Mouse (Mus musculus) liver, postnatal 0 days (tissue): Measurements from ENCODE around the gene Ppp2r5d. TPM values are rescaled to one million over a fixed set of nuclear protein-coding genes. Genes with fewer than 3 reads are reported as not detected.

Source experiments
- ATAC-seq: fragments of 200-750 bp; cut with Nextera tagmentation; 2 replicates; pipeline ENCODE4 v1.8.0; 2017; ENCODE audit warnings: mild to moderate bottlenecking, moderate library complexity
- DNase-seq: peaks from one replicate; pipeline ENCODE4 v3.0.0-alpha.2; 2016
- H3K27ac ChIP-seq: fragments of 300-500 bp; sonication (generic); 2 replicates; pipeline ENCODE4 v1.5.1; 2014; ENCODE audit warnings: antibody characterized with exemption, moderate library complexity, mild to moderate bottlenecking, low read depth
- H3K27me3 ChIP-seq: fragments of 300-500 bp; sonication (generic); 2 replicates; pipeline ENCODE4 v1.6.1; 2014; ENCODE audit warnings: low read length, control low read depth, mixed read lengths; ENCODE audit not compliant: insufficient read depth
- H3K36me3 ChIP-seq: fragments of 300-500 bp; sonication (generic); replicated peaks from 2 replicates; pipeline ENCODE4 v1.6.1; 2014; ENCODE audit warnings: mild to moderate bottlenecking, control low read depth, low read length, moderate library complexity, mixed read lengths; ENCODE audit not compliant: insufficient read depth
- H3K4me1 ChIP-seq: fragments of 300-500 bp; sonication (generic); 2 replicates; pipeline ENCODE4 v1.6.1; 2014; ENCODE audit warnings: antibody characterized with exemption, mild to moderate bottlenecking, control low read depth; ENCODE audit not compliant: insufficient read depth
- H3K4me2 ChIP-seq: fragments of 300-500 bp; sonication (generic); 2 replicates; pipeline ENCODE4 v1.6.1; 2014; ENCODE audit warnings: low read depth, mild to moderate bottlenecking, low read length, moderate library complexity, mixed read lengths
- H3K4me3 ChIP-seq: fragments of 300-500 bp; sonication (generic); 2 replicates; pipeline ENCODE4 v1.5.1; 2014; ENCODE audit warnings: low read depth, low read length
- H3K9ac ChIP-seq: fragments of 300-500 bp; sonication (generic); replicated peaks from 2 replicates; pipeline ENCODE4 v1.6.1; 2014; ENCODE audit warnings: mild to moderate bottlenecking, moderate library complexity
- H3K9me3 ChIP-seq: fragments of 300-500 bp; sonication (generic); 2 replicates; pipeline ENCODE4 v1.6.1; 2016; ENCODE audit warnings: mild to moderate bottlenecking, control low read depth, low read length, mixed read lengths
- CTCF ChIP-seq: sonication (generic); IDR thresholded peaks from 2 replicates; pipeline ENCODE4 v1.5.1; 2016; ENCODE audit warnings: antibody characterized with exemption, low read depth
- EP300 ChIP-seq: IDR thresholded peaks from 2 replicates; pipeline ENCODE4 v1.6.1; 2016; ENCODE audit warnings: antibody characterized with exemption, low read depth, mild to moderate bottlenecking
- WGBS: fragments of 180-500 bp; shearing (Covaris S2); extraction: QIAGEN DNeasy Blood & Tissue Kit; methylation state at CpG from one replicate; pipeline ENCODE4 v1.1.7; 2014; ENCODE audit not compliant: insufficient replicate concordance; 5-methylcytosine and 5-hydroxymethylcytosine counted together
- polyA plus RNA-seq: library from polyadenylated mRNA; unstranded; fragments of >200 nt; fragmentation: Nextera tagmentation; extraction: Ambion mirVana; gene quantifications from 2 replicates; pipeline ENCODE4 v1.2.1, GENCODE M21; 2015

The Ppp2r5d gene
- polyA plus RNA-seq, 1 experiment from 2014 or later: 12.5 TPM

GRCm38 (mm10) chr17:46735287-46735686 is 30.4 kb upstream of the Ppp2r5d start:
- H3K27ac ChIP-seq: peak overlapping the region; percentile 91
- DNase-seq (peak; percentile 66), ATAC-seq (peak; percentile 89)
- TF ChIP-seq CTCF (no peak), EP300 (peak; percentile 73)
- H3K4me1 ChIP-seq: peaks cover 8% of the 10 kb centered on the region; the same call in 1 of the 2 replicates
- no peak overlapping the region for H3K4me3 ChIP-seq
- peak overlapping the region; percentile 26; the same call in 1 of the 2 replicates for H3K9ac ChIP-seq
- H3K9me3 ChIP-seq: peaks cover 2% of the 10 kb centered on the region; the same call in 1 of the 2 replicates
- H3K36me3 ChIP-seq: 0 out of 2 replicates have a peak, but pooled peaks cover 2% of the 10 kb centered on the region
- no peaks in the 10 kb centered on the region for H3K27me3 ChIP-seq
- WGBS: 49% methylated on average over 7 of the region's 7 CpGs
- H3K4me2 ChIP-seq: no peak overlapping the region

GRCm38 (mm10) chr17:46734055-46734454 is 29.1 kb upstream of the Ppp2r5d start:
- Histone ChIP-seq H3K9ac (no peak overlapping the region), H3K36me3 (0 out of 2 replicates have a peak, but pooled peaks cover 2% of the 10 kb centered on the region), H3K4me2 (no peak overlapping the region), H3K4me1 (peaks cover 13% of the 10 kb centered on the region; the same call in 1 of the 2 replicates), H3K4me3 (no peak overlapping the region), H3K27ac (peak overlapping the region; percentile 91), H3K27me3 (no peaks in the 10 kb centered on the region), H3K9me3 (peaks cover 2% of the 10 kb centered on the region; the same call in 1 of the 2 replicates)
- WGBS: 72% methylated on average over 3 of the region's 3 CpGs
- ATAC-seq (peak; percentile 56), DNase-seq (peak; percentile 40)
- TF ChIP-seq EP300: peak; percentile 46; the same call in 1 of the 2 replicates
- no peak for TF ChIP-seq CTCF

- H3K4me2 ChIP-seq: peak within 1 kb of the TSS; percentile 64
- H3K9me3 ChIP-seq: no peaks in the 10 kb centered on the region
- H3K9ac ChIP-seq: peak within 1 kb of the TSS; percentile 79
- ATAC-seq (peak; percentile 86), DNase-seq (peak; percentile 85)
- H3K36me3 ChIP-seq: peaks cover 19% of the 10 kb centered on the region
- H3K27me3 ChIP-seq: no peaks in the 10 kb centered on the region
- TF ChIP-seq EP300 (peak; percentile 49; the same call in 1 of the 2 replicates), CTCF (no peak)
- WGBS: 22% methylated on average over 24 of the region's 24 CpGs
- H3K4me3 ChIP-seq: peak within 1 kb of the TSS; percentile 55
- H3K4me1 ChIP-seq: 0 out of 2 replicates have a peak, but pooled peaks cover 7% of the 10 kb centered on the region
- peak within 1 kb of the TSS; percentile 91 for H3K27ac ChIP-seq
These were observed 24.0 kb upstream of the Ppp2r5d start, which contains the start of gene Gnmt for GRCm38 (mm10) chr17:46728904-46729318. TSS of gene Gnmt (minus strand) at chr17:46729168.

GRCm38 (mm10) chr17:46728496-46728895 is 23.6 kb upstream of the Ppp2r5d start:
- Histone ChIP-seq H3K4me3 (peak overlapping the region; percentile 55), H3K27ac (peak overlapping the region; percentile 91), H3K36me3 (peaks cover 24% of the 10 kb centered on the region), H3K4me1 (0 out of 2 replicates have a peak, but pooled peaks cover 7% of the 10 kb centered on the region), H3K27me3 (no peaks in the 10 kb centered on the region), H3K9ac (peak overlapping the region; percentile 79), H3K9me3 (no peaks in the 10 kb centered on the region), H3K4me2 (peak overlapping the region; percentile 64)
- TF ChIP-seq CTCF: no peak
- TF ChIP-seq EP300: no peak
- DNase-seq: no peak
- peak; percentile 32 for ATAC-seq
- WGBS: 52% methylated on average over 11 of the region's 11 CpGs

GRCm38 (mm10) chr17:46728021-46728420 is 23.1 kb upstream of the Ppp2r5d start:
- ATAC-seq (0 out of 2 replicates have a peak, but pooled peaks have one; percentile 14), DNase-seq (peak; percentile 56)
- Histone ChIP-seq H3K4me2 (peak overlapping the region; percentile 64), H3K4me3 (peak overlapping the region; percentile 55), H3K36me3 (peaks cover 28% of the 10 kb centered on the region), H3K9me3 (no peaks in the 10 kb centered on the region), H3K9ac (peak overlapping the region; percentile 79), H3K4me1 (0 out of 2 replicates have a peak, but pooled peaks cover 7% of the 10 kb centered on the region), H3K27ac (peak overlapping the region; percentile 91), H3K27me3 (no peaks in the 10 kb centered on the region)
- 37% methylated on average over 6 of the region's 6 CpGs for WGBS
- TF ChIP-seq CTCF (peak; percentile 58), EP300 (no peak)

- Histone ChIP-seq H3K9ac (peak overlapping the region; percentile 41; the same call in 1 of the 2 replicates), H3K4me3 (no peak overlapping the region; the same call in 1 of the 2 replicates), H3K4me1 (0 out of 2 replicates have a peak, but pooled peaks cover 7% of the 10 kb centered on the region), H3K36me3 (peaks cover 30% of the 10 kb centered on the region), H3K27me3 (no peaks in the 10 kb centered on the region), H3K4me2 (peak overlapping the region; percentile 56), H3K27ac (peak overlapping the region; percentile 77), H3K9me3 (no peaks in the 10 kb centered on the region)
- WGBS: 87% methylated on average over 11 of the region's 11 CpGs
- DNase-seq: no peak
- ATAC-seq: no peak
- TF ChIP-seq CTCF: no peak
These were observed 22.4 kb upstream of the Ppp2r5d start for GRCm38 (mm10) chr17:46727271-46727670.
